Mouse (Mus musculus) MEL (cell line): ENCODE results near the gene Mtln.

Experiments used
- BHLHE40 ChIP-seq: IDR thresholded peaks from 2 replicates; pipeline ENCODE4 v1.6.1; 2012; ENCODE audit warnings: low read depth, mild to moderate bottlenecking, inconsistent platforms, low read length, improper control_type of control experiment, borderline replicate concordance
- CHD1 ChIP-seq: IDR thresholded peaks from 2 replicates; pipeline ENCODE4 v1.6.1; 2012; ENCODE audit warnings: low read depth, mild to moderate bottlenecking, inconsistent platforms, low read length, improper control_type of control experiment
- CTCF ChIP-seq, 3 experiments: IDR thresholded peaks in 2 of 3; conservative IDR thresholded peaks in 1 of 3; 2 replicates each; pipeline ENCODE4 v1.5.1; 2011 to 2012; ENCODE audit warnings: low read length in 3 of 3, low read depth in 2 of 3, mild to moderate bottlenecking in 2 of 3, improper control_type of control experiment in 1 of 3, inconsistent platforms in 1 of 3, mixed read lengths in 1 of 3, moderate library complexity in 1 of 3; ENCODE audit not compliant: control insufficient read depth in 1 of 3, insufficient read depth in 1 of 3, poor library complexity in 1 of 3, severe bottlenecking in 1 of 3
- E2F4 ChIP-seq: IDR thresholded peaks from 2 replicates; pipeline ENCODE4 v1.6.1; 2011; ENCODE audit warnings: low read depth, low read length, improper control_type of control experiment, borderline replicate concordance
- EP300 ChIP-seq, 2 experiments: IDR thresholded peaks; 2 replicates each; pipeline ENCODE4 v1.6.1; 2011; ENCODE audit warnings: improper control_type of control experiment in 2 of 2, low read length in 2 of 2, low read depth in 1 of 2, mild to moderate bottlenecking in 1 of 2
- ETS1 ChIP-seq: IDR thresholded peaks from 2 replicates; pipeline ENCODE4 v1.6.1; 2012; ENCODE audit warnings: low read depth, mild to moderate bottlenecking, inconsistent platforms, low read length, improper control_type of control experiment, moderate library complexity
- JUND ChIP-seq: IDR thresholded peaks from 2 replicates; pipeline ENCODE4 v1.6.1; 2011; ENCODE audit warnings: low read depth, mild to moderate bottlenecking, improper control_type of control experiment, low read length
- MXI1 ChIP-seq: IDR thresholded peaks from 2 replicates; pipeline ENCODE4 v1.6.1; 2011; ENCODE audit warnings: mild to moderate bottlenecking, low read depth, low read length, improper control_type of control experiment
- POLR2A ChIP-seq, 2 experiments: IDR thresholded peaks; 2 replicates each; pipeline ENCODE4 v1.6.1; 2011 to 2012; ENCODE audit warnings: low read length in 2 of 2, mild to moderate bottlenecking in 2 of 2, control low read depth in 1 of 2, improper control_type of control experiment in 1 of 2, low read depth in 1 of 2, moderate library complexity in 1 of 2; ENCODE audit not compliant: control insufficient read depth in 1 of 2, insufficient read depth in 1 of 2, poor library complexity in 1 of 2
- POLR2AphosphoS2 ChIP-seq: IDR thresholded peaks from 2 replicates; pipeline ENCODE4 v1.6.1; 2011; ENCODE audit warnings: low read length, improper control_type of control experiment
- SIN3A ChIP-seq: IDR thresholded peaks from 2 replicates; pipeline ENCODE4 v1.6.1; 2012; ENCODE audit warnings: low read length, improper control_type of control experiment, inconsistent platforms
- SMC3 ChIP-seq: IDR thresholded peaks from 2 replicates; pipeline ENCODE4 v1.6.1; 2011; ENCODE audit warnings: low read depth, low read length, improper control_type of control experiment
- ZC3H11A ChIP-seq: IDR thresholded peaks from 2 replicates; pipeline ENCODE4 v1.6.1; 2012; ENCODE audit warnings: low read depth, mild to moderate bottlenecking, inconsistent platforms, low read length, improper control_type of control experiment
- ZKSCAN1 ChIP-seq: IDR thresholded peaks from 2 replicates; pipeline ENCODE4 v1.6.1; 2012; ENCODE audit warnings: low read depth, mild to moderate bottlenecking, inconsistent platforms, low read length, improper control_type of control experiment, moderate library complexity

- TF ChIP-seq CTCF (IDR thresholded peaks at IDR 0.05 in 2 of 3, conservative IDR thresholded peaks at IDR 0.05 in 1 of 3; ENCODE audit: control insufficient read depth in 1 of 3, insufficient read depth in 1 of 3, low read depth in 2 of 3, low read length in 3 of 3, poor library complexity in 1 of 3, severe bottlenecking in 1 of 3) (no peak), MXI1 (no peak), SIN3A (no peak), BHLHE40 (no peak), E2F4 (no peak), EP300 (IDR thresholded peaks at IDR 0.05; ENCODE audit: low read depth in 1 of 2, low read length in 2 of 2) (no peak), POLR2AphosphoS2 (no peak), POLR2A (IDR thresholded peaks at IDR 0.05; ENCODE audit: control insufficient read depth in 1 of 2, insufficient read depth in 1 of 2, low read depth in 1 of 2, low read length in 2 of 2, poor library complexity in 1 of 2) (no peak), ZKSCAN1 (no peak), JUND (no peak), SMC3 (no peak), ETS1 (no peak), ZC3H11A (no peak), CHD1 (no peak)
These were observed 47.1 kb upstream of the Mtln start for GRCm38 (mm10) chr2:127839425-127839824.
